ENCODE assay signal across 10 mouse cellular contexts in the genomic region with DNA sequence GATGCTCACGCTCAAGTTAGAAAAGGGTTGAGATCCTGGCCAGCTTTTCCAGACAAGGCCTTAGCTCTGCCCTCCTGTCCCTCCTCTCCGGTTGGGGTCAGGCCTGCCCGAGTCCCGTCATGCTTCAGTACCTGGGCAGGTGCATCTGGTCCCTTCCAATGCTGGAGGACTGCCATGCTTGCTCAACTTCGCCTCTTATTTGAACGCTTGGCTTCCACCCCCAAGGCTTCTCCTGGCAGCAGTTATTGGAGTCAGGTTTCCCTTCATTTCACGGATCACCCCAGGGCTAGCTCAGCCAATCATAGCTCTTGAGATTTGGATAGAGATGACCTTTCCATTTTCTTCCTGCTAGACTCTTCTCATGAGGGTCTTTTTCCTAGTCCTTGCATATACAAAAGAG. TPM values are rescaled to one million over a fixed set of nuclear protein-coding genes. Genes with fewer than 3 reads are reported as not detected.
DNase-seq lines count a peak whose midpoint lies in the region; ATAC-seq lines count a peak whose summit lies in the region.
"Had no signal": no experiment of that assay in that cellular context is flagged by ENCODE, and none has a peak within 500 bp of the region (broad histone marks: within the 10 kb centered on the region; RNA-seq: fewer than 3 reads in every experiment).

No protein-coding gene starts in this region.

- H3K27ac ChIP-seq in limb, embryonic 12.5 days: peak overlapping the region; percentile 23; the same call in 1 of the 2 replicates
- H3K27ac ChIP-seq in limb, embryonic 10.5 days: no peak overlapping the region
- H3K27ac ChIP-seq: liver, embryonic 14.5 days had no signal

- no peak overlapping the region for H3K9ac ChIP-seq in limb, embryonic 12.5 days (replicated peaks)
- H3K9ac ChIP-seq: liver, embryonic 14.5 days had no signal

- no peaks in the 10 kb centered on the region for H3K36me3 ChIP-seq in limb, embryonic 12.5 days
- no peaks in the 10 kb centered on the region for H3K36me3 ChIP-seq in limb, embryonic 10.5 days

- no peak for ATAC-seq in limb, embryonic 12.5 days (ENCODE audit: insufficient number of reproducible peaks, insufficient read depth, low FRiP score, low TSS enrichment, low read depth)
- ATAC-seq in megakaryocyte, adult 5-6 weeks (ENCODE audit: poor library complexity, severe bottlenecking): no peak

- no peak overlapping the region for H3K4me3 ChIP-seq in limb, embryonic 12.5 days (replicated peaks)
- H3K4me3 ChIP-seq in limb, embryonic 10.5 days: no peak overlapping the region

- peaks cover 4% of the 10 kb centered on the region; the same call in 1 of the 2 replicates for H3K27me3 ChIP-seq in limb, embryonic 12.5 days
- no peaks in the 10 kb centered on the region for H3K27me3 ChIP-seq in limb, embryonic 10.5 days (ENCODE audit: low read depth, poor library complexity, severe bottlenecking)

- no peaks in the 10 kb centered on the region for H3K9me3 ChIP-seq in limb, embryonic 12.5 days
- H3K9me3 ChIP-seq in limb, embryonic 10.5 days (replicated peaks): no peaks in the 10 kb centered on the region

- peaks cover 15% of the 10 kb centered on the region for H3K4me1 ChIP-seq in limb, embryonic 12.5 days (replicated peaks)
- H3K4me1 ChIP-seq in limb, embryonic 10.5 days: peaks cover 18% of the 10 kb centered on the region

- DNase-seq in limb, embryonic 10.5 days (ENCODE audit: low spot score): no peak
- DNase-seq in kidney, adult 11 months: peak; percentile 88
- DNase-seq in kidney, postnatal 4 days: peak; percentile 63 to 78
- DNase-seq in ovary, postnatal 36 days (ENCODE audit: low spot score): peak; percentile 32
- no peak for DNase-seq in left cerebral cortex, adult 8-10 months (ENCODE audit: low spot score in 2 of 2)

- no peak overlapping the region for H3K4me2 ChIP-seq in limb, embryonic 12.5 days

- 76% methylated on average over 7 of the region's 7 CpGs for WGBS in limb, embryonic 12.5 days
- WGBS in limb, embryonic 10.5 days: 77% methylated on average over 7 of the region's 7 CpGs

RNA-seq across cellular contexts. Expression of a gene that starts 4.0 kb away (rescaled TPM):
- 0.28 TPM in 1 of 2 replicates, not detected in the other for polyA plus RNA-seq in limb, embryonic 12.5 days (2016; fragmentation: Nextera tagmentation; extraction: Ambion mirVana)
- polyA plus RNA-seq in limb, embryonic 10.5 days (2016; fragmentation: Nextera tagmentation; extraction: Ambion mirVana): 0.10 and 0.11 TPM in 2 replicates
- not detected for total RNA-seq in left cerebral cortex, adult 8-10 months (2022)
- 0.40 TPM in 1 of 2 replicates, not detected in the other for total RNA-seq in megakaryocyte, adult 5-6 weeks (2015)
- total RNA-seq in megakaryocyte, adult 5-6 weeks (2017): 0.22 and 2.0 TPM in 2 replicates
- total RNA-seq: hematopoietic stem cell, adult 5-6 weeks; layer of hippocampus, adult 18-20 months had no signal

Comparison
In these comparisons a context has a peak if more than half of its experiments do, and no peak if none do; other contexts are left out.
1. DNase-seq: peak in kidney, adult 11 months (single experiment), kidney, postnatal 4 days (2 of 2) and ovary, postnatal 36 days (single experiment); none in limb, embryonic 10.5 days (single experiment) and left cerebral cortex, adult 8-10 months (0 of 2).